Mouse (Mus musculus): ENCODE measurements around the gene Tex38.
A peak's percentile ranks its signal among the peaks of the same experiment; 100 is the strongest.

Gene Tex38

DNA sequence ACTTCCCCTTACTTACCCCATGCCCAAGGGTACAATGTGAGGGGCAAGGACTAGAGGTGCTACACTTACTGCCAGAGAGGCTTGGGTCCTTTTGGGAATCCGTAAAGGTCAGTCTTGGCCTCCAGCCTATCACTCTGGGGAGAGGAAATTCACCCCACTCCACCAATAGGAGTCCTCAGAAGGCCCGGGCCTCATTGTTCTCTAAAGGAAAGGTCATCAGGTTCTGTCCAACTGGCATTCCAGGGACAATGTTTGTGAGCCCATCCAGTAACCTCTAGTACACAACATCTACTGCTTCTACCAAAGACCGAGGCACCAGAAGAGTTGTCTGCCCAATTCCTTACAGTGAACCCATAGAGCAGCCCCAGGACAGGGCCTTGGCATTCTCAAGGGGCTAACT is at the start of gene Tex38:
Gene Tex38 (minus strand): TSS at position 101 of the 400 bp plus-strand sequence.
- no peak for DNase-seq

DNA sequence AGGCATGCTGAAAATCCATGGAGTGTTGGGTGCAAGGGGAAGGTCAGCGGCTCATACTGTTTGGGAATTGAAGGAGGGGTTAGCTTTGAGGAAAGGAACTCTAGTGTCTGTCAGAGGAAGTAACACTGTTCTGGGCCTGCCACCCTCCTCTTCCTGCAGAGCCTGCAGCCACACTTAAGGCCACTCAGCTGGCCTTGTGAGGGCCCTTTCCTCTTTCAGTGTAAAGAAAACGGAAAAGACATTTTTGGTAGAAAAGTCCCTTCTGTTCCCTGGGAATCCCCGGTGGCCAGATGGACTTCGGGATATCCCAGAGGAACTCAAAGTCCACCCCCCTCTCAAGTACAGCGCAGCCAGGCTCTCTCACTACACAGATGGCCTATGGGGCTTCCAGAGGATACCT is 49.7 kb upstream of the Tex38 start:
- DNase-seq: no peak

DNA sequence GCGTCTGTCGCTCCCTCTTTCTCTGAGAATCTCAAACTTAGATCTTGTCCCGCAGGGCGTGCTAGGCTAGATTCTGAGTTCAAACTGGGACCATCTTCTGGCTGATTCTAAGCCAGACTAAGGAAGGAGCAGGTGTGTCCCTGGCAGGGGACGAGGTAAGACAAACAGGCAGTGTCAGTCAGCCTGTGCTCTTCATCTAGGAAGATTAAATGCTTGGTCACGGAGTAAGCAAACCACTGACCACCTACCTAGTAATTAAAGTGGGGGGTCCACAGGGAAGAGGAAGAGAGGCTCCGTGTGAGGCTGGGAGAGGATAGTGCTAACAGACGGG is 47.7 kb upstream of the Tex38 start:
- DNase-seq: no peak

DNA sequence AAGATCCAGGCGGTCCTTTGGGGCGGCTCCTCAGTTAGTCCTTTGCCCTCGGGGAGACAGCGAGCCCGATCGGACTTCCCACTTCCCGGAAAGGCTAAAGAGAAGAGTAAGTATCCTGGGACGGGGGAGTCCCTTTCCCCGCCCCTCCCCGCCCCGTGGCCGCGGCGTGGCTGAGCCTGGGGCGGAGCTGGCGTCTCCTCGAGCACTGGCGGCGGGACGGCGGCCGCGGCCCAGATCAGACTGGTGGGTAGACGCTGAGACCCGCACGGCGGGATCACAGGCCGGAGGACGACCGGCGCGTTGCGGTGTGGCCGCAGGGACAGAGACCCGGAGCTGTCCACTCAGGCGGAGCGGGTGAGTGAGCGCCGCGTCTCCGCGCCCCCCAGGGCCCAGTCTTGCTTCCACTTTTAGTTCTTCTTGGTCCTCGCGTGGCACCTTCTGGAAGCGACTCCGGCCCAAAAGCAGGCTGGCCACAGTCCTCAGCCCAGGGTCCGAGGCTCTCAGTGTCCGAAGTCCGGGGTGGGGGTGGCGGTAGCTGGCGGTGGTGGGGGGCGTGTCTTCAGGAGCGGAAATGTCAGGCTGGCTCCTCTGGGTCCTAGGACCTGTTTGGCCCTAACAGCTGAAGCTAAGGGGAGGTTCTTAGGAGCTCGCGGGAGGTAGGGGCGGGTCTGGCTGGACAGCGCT is 47.2 kb upstream of the Tex38 start, which contains the start of gene Mob3c:
Gene Mob3c (plus strand): TSS at position 205 of the 684 bp plus-strand sequence.
- DNase-seq: peak; percentile 86

DNA sequence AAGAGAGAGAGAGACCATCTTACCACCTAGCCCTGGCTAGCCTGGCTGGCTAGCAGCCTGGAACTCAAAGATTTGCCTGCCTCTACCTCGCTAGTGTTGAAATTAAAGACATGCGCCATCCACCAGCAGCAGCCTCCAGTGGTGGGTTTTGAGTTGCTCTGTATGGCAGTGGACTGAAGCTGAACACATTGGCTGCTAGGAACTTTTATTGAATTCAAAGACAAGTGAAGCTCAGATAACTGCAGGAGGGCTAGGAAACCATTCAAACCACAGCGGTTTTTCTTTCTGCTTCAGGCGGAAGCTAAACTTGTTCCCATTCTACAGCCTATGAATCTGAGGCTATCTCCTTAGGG is 46.7 kb upstream of the Tex38 start:
- no peak for DNase-seq

DNA sequence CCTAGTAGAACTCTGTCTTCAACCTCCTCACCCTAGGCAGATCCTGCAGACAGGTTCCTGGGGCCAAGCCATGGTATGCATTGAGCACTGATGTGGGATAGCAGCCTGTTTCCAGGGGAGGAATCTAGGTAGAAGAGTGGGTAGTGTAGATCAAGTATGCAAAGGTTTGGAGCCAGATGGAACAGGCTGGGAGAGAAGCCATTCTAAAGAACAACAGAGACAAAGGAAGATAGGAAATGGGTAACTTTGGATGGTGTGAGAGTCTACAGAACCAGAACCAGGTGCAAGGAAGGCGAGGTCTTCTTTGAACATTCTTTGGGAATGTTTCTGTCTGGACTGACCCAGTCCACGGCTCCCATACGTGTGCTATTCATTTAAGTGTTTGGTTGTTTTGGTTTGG is 46.2 kb upstream of the Tex38 start:
- no peak for DNase-seq

DNA sequence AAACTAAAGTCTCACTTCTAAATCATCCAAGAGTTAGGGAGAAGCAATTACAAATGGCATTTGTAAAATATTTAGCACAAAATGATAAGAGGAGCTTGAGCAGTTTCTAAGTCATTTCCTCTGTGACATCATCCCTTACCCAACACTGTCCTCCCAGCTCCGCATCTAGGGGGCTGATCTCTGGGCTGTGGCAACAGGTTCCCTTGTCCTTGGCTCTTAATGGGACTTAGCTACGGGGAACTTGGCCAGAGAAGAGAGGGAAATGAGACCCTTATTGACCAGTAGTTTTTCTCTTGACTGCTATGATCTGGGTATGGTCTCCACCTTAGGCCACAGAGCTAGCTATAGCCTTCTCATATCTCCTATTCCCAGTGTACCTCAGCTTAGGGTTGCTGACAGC is 44.5 kb upstream of the Tex38 start:
- DNase-seq: no peak

DNA sequence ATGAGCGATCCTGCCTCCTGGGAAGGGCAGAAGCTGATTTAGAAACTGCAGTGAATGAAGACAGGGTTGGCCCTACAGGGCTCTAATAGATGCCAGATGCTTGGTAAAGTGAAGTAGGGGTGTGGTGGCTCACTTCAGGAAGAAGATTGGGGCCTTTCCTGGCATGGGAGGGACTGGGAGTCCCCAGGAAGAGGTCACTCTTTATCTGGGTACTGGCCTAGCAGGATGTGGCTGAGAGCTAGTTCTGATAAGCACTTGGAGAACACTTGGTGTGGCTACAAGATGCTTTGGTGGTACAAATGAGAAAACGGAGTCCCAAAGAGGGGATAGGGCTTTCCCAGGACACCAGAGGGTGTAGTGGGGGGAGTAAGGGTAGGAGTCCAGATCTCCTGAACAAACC is 43.4 kb upstream of the Tex38 start:
- peak; percentile 65 for DNase-seq

DNA sequence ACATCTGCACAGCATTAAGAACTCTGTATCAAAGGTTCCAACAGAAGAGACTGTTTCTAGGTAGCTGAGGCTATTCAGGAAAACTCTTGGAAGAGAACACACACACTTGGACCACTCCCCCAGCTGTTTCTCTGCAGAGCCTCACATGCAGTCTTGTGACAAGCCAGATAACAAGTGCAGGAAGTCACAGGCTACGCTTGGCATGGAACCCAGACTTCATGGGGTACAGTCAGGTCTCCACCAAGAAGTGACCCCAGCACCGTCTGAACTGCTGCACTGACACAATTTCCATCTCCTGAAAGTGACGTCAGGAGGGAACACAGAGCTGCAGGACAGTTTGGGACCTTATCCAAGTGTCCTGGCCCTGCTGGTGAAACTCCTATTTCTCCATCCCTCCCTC is 41.1 kb upstream of the Tex38 start:
- no peak for DNase-seq

DNA sequence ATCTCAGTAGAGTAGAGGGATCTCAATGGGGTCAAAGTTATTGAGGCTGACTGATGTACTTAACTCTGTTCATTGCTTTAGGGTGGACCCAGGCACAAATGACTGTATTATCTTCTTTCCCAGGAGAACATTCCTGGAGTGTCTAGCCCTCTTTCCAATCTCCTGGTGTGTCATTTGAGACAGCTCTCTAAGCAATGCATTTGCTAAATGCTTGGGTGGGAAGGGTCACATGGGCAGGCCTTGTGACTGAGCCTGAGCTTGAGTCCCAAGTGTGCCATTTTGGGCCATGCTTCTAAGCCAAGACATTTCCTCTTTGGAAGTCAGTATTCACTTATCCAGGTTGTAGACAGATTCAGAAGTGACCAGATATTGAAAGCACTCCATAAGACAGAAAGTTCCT is 40.6 kb upstream of the Tex38 start:
- no peak for DNase-seq

DNA sequence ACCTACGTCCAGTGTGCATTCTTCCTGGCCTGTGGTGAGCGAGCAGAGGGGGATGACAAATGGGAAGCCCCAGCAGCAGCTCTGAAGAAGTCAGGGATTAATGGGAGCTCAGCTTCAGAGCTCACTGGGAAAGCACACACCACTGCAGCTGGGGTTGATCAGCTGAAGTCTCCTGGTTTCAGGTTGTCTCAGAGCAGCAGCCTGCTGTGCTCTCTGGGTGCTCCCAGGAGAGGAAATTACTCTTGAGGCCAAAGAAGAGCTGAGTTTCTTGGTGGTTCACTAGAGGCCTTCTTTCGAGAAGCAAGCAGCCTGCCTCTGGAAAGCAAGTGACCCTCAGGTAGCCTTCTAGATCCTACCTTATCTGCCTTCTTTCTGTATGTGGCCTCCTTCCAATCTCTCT is 40.1 kb upstream of the Tex38 start:
- DNase-seq: no peak

DNA sequence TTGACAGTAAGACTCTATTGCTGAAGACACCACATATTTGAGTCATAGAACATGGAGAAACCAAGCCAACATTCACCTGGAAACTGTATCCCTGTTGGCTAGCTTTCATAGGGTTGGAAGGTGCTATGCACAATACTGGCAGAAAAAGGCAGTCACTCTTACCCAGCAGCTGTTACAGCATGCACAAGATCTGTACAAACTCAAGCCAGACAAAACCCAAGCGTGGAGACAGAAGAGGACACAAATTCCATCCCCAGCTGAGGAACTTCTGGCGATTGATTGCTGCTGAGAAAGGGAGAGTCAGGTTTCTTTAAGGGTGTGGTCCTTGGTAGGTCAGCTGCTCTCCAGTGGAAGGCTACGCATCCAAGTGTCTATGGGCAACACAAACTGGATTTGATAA is 39.4 kb upstream of the Tex38 start:
- DNase-seq: no peak

DNA sequence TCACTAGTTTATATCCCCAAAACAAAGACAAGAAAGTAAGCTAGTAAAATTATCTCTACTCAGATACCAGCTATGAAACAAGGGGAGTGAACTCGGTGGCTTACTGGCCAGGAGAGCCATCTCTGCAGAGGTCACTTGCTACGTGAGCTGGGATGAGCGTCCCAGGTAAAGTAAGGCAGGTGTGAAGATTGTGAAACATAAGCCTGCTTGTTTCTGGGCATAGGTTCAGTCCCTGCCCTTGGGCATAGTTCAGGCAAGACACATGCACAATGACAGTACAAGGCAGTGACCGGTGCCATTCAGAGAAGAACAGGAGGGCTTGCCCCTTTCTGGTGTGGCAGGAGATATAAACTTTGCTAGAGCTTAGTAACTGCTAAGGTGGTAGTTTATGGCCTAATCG is 34.8 kb upstream of the Tex38 start:
- no peak for DNase-seq

DNA sequence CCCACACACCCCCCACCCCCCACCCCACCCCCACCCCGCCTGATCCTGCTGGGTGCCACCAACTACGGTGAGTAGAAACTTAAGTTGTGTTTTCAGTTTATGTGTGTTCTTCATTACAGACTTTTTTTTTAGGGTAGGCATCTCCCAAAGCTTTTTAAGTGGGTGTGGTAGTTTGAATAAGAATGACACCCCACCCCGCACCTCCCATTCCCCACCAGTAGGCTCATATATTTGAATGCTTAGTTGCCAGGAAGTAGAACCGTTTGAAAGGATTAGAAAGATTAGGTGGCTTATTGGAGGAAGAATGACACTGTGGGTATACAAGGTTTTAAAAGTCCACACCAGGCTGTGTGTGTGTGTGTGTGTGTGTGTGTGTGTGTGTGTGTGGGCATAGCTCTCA is 31.5 kb upstream of the Tex38 start:
- no peak for DNase-seq

DNA sequence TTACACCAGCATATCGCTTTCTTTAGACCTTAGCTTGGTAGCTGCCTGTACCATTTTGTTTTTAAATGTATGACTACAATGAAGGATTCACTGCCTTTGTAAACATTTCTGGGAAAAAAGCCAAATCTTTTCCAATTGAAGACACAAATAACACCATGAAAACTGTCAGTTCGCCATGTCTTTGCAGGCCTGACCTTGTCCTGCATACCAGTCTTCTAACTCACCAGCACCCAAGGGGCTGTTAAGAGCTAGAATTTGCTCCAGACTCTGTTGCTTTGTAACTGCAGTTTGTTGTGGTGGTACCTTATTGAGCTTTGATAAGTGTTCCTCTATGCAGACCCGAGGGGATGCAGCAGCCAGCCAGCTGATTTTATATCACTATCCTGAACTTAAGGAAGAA is 19.2 kb upstream of the Tex38 start:
- DNase-seq: no peak

DNA sequence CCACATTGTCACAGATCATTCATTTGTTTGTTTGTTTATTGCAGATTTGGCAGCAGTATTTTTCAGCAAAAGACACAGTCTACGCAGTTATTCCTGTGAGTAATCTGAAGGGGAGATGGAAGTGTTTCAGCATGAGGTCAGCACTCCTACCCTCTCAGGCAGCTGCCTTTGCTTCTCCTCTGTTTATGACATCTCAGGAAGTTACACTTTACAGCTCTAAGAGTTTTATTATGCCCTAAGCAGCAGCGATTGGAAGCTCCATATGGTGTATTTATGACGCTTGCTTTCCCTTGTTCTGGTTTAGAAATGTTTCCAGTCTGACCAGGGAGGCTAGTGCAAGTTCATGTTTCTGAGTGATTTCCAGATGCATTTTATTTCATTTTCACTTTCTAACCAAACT is 14.5 kb upstream of the Tex38 start:
- no peak for DNase-seq

DNA sequence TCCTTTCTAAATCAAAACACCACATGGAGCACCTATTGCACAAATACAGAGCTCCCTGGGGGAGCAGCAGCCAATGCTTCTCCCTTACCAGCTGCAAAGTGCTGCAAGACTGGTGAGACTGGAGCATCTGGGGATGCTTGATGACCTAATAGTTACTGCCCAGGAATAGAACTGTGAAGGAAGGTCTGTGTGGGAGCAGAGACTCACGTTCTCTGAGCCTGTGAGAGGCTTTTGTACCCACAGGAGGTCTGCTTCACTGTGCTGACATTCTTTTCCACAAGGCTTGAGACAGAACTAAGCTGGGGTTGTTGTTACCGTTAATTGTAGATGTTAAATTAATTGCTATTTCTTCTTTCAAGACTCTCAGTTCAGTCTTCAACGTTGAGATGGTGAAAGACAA is 10.0 kb upstream of the Tex38 start:
- DNase-seq: no peak

DNA sequence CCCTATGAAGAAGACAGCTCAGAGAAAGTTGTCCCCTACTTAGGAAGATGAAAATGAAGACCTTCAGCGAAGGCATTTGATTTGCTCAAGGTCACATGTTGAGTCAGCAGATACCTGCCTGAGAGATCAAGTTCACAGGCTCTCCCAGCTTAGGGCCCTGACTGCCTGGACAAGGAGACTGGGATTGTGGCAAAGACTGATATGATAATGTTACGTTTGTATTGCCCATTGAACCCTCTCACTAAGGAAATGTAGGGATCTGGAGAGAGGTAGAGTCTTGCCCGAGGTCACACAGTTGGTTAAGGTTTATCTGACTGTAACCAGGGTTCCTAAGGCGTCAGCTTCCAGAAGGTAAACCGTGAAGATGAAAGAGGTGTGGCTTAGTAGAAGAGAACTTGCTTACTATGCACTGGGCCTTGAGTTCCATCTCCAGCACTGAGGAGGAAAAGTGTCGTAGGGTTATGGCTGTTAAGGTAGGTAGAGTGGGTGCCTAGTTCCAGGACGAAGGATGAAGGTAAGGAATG is 4.8 kb upstream of the Tex38 start:
- no peak for DNase-seq

DNA sequence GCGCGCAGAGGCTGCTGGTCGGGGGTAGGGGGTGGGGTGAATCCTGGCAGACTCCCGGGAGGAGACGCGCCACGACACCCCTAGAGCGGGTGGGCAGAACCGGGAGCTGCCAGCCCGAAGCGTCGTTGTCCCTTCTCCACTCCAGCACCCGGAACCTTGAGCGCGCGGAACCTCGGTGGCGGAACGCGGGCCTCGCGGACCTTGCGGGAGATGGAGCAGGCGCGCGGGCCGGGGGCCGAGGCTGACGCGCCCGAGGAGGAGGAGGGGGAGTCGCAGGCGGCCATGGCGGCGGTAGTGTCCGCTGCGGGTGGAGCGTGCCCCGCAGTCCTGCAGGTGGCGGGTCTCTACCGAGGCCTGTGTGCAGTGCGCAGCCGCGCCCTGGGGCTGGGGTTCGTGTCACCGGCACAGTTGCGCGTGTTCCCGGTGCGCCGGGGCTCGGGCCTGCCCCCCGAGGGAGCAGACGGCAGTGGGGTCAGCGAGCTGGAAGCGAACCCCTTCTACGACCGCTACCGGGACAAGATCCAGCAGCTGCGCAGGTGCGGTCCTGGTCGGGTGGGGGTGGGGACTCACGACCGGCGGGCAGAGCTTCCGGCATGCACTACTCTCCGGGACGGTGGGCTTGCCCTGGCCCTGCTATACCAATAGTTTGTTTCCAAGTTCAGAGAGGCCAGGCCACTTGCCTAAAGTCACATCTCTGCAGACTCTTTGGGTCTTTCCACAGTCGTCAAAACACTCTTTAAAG is 4.1 kb upstream of the Tex38 start, which contains the start of gene Atpaf1:
Gene Atpaf1 (plus strand): TSS at position 44 of the 742 bp plus-strand sequence.
- peak; percentile 72 for DNase-seq

DNA sequence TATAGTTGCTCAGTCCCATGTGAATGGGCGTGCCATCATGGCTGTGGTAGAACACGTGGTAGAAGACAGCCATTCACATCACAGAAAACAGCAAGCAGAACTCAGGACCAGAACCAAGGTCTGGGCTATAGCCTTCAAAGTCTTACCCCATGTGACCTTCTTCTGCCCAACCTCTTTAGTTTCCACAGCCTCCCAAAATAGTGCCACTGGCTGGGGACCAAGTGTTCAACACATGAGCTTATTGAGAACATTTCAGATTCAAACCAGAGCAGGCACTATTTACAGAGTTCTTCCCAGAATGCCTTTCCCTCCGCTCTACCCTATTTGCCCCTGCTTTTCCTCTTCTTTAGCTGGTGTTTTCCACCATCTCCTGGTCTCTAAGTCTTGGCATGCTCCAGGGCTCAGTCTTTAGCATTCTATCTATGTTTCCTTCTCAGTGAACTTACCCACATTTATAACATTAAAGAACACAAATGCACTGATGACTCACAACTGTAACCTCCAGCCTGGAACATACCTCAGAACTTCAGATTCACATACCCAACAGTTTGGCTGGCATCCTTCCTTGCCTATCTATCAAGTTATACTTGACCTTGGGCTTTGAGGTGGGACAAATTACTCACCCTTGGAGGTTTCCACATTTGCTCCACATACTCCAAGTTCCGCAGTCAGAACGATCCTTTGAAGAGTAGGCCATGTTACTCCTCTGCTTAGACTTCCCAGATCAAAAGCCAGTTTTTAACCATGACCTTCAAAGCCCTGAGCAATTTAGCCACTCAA is 1.4 kb upstream of the Tex38 start:
- no peak for DNase-seq

DNA sequence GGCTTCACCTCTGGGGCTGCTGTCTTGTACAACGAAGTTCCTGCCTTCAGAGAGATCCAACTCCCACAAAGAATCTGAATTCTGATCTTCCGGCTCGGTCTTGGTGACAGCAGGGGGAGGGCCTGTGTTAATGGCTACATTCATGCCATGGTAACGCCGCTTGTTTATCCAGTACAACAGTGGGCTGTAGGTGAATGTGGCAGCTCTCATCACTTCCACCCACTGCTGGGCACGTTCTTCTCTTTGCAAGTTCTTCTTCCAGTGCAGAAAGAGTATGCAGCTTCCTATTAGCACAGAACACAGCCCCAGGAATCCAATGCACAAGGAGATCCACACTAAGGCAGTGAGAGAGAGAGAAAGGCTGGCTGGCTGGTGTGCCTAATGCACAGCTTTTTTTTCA is 549 bp downstream of the Tex38 start:
- no peak for DNase-seq

DNA sequence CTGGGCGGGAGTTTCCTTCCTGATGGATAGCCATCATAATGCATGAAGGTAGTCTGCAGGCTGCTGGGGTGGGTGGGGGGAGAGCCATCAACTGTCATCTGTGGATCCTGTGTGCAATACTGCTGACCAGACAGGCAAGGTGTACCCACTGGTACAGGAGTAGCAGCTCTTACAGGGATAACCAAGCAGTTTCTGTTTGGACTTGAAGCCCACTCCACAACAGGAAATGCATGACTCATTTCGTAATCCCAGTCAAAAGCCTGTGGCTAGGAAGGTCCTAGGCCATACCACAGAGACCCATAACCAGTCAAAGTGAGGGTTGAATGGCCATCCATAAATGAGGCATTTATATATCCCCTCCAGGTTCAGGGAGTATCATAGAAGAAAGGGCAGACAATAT is 3.2 kb downstream of the Tex38 start:
- DNase-seq: no peak

DNA sequence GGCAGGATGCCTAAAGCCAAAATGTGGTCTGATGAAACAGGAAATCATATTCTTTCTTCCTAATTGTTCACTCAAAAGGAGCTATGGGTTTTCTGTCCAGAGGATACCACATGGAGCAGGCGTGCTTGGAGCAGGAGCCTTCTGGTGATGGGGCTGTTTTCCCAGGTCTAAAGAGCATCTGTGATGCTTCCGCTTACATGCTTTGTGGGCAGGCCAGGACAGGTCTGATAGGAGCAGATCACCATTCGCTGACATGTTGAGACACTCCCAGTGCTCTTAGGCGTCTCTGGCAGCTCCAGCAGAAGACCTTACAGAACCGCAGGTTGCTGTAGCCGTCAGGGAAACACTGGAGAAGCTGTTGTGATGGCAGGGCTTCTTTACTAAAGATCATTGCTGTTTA is 5.8 kb downstream of the Tex38 start:
- no peak for DNase-seq

Measured in liver (tissue).